Mouse (Mus musculus): ENCODE measurements around the gene Abcf1. TPM values are rescaled to one million over a fixed set of nuclear protein-coding genes. Genes with fewer than 3 reads are reported as not detected.

The Abcf1 gene
- polyA plus RNA-seq, 1 experiment from 2014 or later: 94.7 TPM

DNA sequence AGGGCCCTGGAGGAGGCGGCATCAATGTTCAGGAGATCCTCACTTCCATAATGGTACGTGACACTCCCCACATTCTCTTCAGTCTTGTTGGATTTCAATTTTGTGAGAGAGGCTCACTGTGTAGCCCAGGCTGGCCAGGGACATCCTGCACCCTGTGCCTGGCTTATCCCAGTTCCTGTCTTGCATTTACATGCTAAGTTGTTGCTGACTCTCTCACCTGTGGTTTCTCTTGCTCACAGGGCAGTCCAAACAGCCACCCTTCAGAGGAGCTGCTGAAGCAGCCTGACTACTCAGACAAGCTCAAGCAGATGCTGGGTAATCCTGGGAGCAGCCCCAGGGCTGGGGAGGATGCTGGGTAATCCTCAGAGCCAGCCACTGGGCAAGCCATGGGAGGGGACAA is 40.0 kb downstream of the Abcf1 start:
- H3K9ac ChIP-seq: no peak overlapping the region
- no peak for ATAC-seq (ENCODE audit: insufficient read depth, low FRiP score, low read depth)
- 91% methylated on average over 2 of the region's 2 CpGs for WGBS
- H3K27ac ChIP-seq: no peak overlapping the region
- H3K4me3 ChIP-seq (replicated peaks): no peak overlapping the region
- H3K4me1 ChIP-seq: no peaks in the 10 kb centered on the region
- no peak overlapping the region for H3K4me2 ChIP-seq
- H3K9me3 ChIP-seq: no peaks in the 10 kb centered on the region
- no peaks in the 10 kb centered on the region for H3K27me3 ChIP-seq (replicated peaks)
- H3K36me3 ChIP-seq: peaks cover 56% of the 10 kb centered on the region

DNA sequence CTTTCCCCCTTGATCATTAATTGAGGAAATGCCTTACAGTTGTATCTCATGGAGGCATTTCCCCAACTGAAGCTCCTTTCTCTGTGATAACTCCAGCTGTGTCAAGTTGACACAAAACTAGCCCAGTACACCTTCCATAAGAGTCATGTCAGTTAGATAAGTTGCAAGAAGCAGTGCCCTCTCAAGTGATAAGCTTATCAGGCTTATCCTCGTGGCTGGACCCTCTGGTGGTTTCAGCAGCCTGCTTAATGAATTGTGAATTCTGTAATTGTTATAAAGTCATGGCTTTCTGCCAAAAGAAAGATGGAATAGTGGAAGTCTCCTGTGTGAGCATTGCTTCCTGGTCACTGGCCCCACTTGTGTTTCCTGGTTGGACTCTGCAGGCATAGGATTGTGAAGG is 42.1 kb downstream of the Abcf1 start:
- no peak for ATAC-seq (ENCODE audit: insufficient read depth, low FRiP score, low read depth)
- no peak overlapping the region for H3K9ac ChIP-seq

DNA sequence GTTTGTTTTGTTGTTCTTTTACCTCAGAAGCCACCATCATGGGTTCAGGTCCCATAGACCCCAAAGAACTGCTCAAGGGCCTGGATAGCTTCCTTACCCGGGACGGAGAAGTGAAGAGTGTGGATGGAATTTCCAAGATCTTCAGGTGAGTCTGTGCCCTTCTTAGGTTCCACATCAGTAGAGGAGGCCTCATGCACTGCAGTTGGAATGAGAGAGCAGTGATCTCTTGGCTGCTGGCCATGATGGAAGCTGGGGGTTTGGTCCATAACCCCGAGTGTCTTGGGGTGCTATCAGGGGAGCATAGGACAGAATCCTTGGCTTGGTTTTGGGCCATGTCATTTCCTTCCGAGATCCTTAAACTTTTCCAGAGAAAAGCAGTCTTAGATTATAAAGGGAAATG is 46.3 kb downstream of the Abcf1 start:
- H3K4me2 ChIP-seq: no peak overlapping the region
- peaks cover 43% of the 10 kb centered on the region for H3K36me3 ChIP-seq
- no peak overlapping the region for H3K27ac ChIP-seq
- ATAC-seq (ENCODE audit: insufficient read depth, low FRiP score, low read depth): no peak
- no peak overlapping the region for H3K4me3 ChIP-seq (replicated peaks)
- WGBS: 92% methylated on average over 4 of the region's 4 CpGs
- peaks cover 13% of the 10 kb centered on the region; the same call in 1 of the 2 replicates for H3K4me1 ChIP-seq
- H3K9ac ChIP-seq: no peak overlapping the region
- no peaks in the 10 kb centered on the region for H3K27me3 ChIP-seq (replicated peaks)
- no peaks in the 10 kb centered on the region for H3K9me3 ChIP-seq

More for the DNA sequence above, 42.1 kb downstream of the Abcf1 start:
- Histone ChIP-seq H3K36me3 (peaks cover 68% of the 10 kb centered on the region), H3K27ac (no peak overlapping the region), H3K27me3 (replicated peaks) (no peaks in the 10 kb centered on the region), H3K4me1 (no peaks in the 10 kb centered on the region), H3K4me2 (no peak overlapping the region), H3K9me3 (no peaks in the 10 kb centered on the region), H3K4me3 (replicated peaks) (no peak overlapping the region)
- 46% methylated on average over 1 of the region's 1 CpGs for WGBS

DNA sequence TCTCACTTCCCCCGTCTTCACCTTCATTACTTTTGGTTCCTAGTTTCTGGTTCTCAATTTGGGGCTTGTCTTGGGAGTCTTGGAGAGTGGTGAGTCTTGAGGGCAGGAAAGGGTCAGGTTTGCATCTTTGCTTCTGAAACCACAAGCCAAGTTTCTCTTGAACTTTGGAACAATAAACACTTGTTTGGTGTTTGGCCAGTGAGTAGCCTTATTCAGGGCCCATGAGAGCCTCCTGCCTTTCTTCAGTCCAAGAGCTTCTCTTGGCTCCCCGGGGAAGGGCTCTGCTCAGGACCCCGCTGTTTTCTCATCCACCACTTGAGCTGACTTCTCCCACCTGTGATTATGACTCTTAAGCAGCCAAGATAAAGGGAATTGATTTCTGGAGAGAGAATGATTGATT is 47.0 kb downstream of the Abcf1 start:
- Histone ChIP-seq H3K4me1 (peaks cover 13% of the 10 kb centered on the region; the same call in 1 of the 2 replicates), H3K36me3 (peaks cover 35% of the 10 kb centered on the region), H3K27ac (no peak overlapping the region; the same call in 1 of the 2 replicates), H3K4me2 (no peak overlapping the region), H3K9me3 (no peaks in the 10 kb centered on the region), H3K9ac (no peak overlapping the region), H3K27me3 (replicated peaks) (no peaks in the 10 kb centered on the region), H3K4me3 (replicated peaks) (no peak overlapping the region)
- ATAC-seq (ENCODE audit: insufficient read depth, low FRiP score, low read depth): no peak
- 80% methylated on average over 3 of the region's 3 CpGs for WGBS

DNA sequence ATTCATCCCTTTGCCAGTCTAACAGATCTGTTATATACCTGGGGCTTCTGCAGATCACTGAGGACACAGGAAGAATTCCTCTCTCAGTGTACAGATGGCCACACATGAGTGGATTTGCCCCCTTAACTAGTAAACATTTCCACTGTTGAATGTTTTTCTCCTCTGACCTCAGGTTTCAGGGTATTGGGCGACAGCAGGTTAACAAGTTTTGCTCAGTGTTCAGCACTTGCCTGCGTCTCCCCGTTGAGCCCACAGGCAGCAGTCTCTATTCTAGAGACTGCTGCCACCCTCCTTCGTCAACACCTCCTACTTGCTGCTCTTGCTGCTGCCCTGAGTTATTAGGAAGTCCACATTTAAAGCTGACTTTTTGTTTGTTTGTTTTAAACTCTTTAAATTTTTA is 47.9 kb downstream of the Abcf1 start:
- Histone ChIP-seq H3K4me1 (peaks cover 13% of the 10 kb centered on the region; the same call in 1 of the 2 replicates), H3K27me3 (replicated peaks) (no peaks in the 10 kb centered on the region), H3K36me3 (peaks cover 30% of the 10 kb centered on the region), H3K9ac (no peak overlapping the region), H3K27ac (no peak overlapping the region), H3K4me2 (no peak overlapping the region), H3K4me3 (replicated peaks) (no peak overlapping the region), H3K9me3 (no peaks in the 10 kb centered on the region)
- ATAC-seq (ENCODE audit: insufficient read depth, low FRiP score, low read depth): no peak
- WGBS: 80% methylated on average over 4 of the region's 4 CpGs

DNA sequence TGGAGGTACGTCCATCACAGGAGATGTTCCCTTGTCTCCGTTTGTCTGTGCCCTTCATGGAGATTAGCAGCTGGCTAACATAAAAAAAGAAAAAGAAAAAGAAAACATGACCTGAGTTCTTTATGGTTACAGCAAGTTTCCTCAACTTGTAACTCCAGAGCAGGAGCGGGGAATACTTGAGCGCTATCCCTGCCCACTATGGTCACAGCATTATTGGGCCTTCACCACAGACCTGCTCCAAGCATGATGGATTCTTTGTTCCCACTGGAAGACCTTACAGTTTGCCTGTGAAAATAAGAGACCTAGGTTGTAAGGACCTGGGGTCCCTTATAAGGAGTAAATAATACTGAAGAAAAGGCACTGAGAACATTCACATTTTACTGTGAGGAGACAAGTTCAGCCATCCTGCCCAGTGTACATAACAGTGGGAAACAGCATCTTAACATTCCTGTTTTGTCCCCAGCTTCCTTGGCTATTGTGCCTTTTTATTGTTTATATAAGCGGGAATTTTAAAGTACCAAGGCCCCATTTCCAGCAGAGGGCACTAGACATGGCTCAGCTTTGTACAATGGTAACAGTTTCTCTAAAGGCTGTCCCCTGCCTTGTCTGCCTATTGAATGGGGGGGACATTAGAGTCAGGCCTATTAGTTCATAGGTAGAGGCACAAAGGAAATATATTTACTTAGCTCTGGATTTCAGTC is 48.5 kb downstream of the Abcf1 start:
- Histone ChIP-seq H3K9ac (no peak overlapping the region), H3K4me1 (peaks cover 13% of the 10 kb centered on the region; the same call in 1 of the 2 replicates), H3K27me3 (replicated peaks) (no peaks in the 10 kb centered on the region), H3K4me3 (replicated peaks) (no peak overlapping the region), H3K9me3 (no peaks in the 10 kb centered on the region), H3K4me2 (no peak overlapping the region), H3K27ac (peak overlapping the region; percentile 92), H3K36me3 (peaks cover 23% of the 10 kb centered on the region)
- ATAC-seq (ENCODE audit: insufficient read depth, low FRiP score, low read depth): no peak
- 70% methylated on average over 5 of the region's 5 CpGs for WGBS

DNA sequence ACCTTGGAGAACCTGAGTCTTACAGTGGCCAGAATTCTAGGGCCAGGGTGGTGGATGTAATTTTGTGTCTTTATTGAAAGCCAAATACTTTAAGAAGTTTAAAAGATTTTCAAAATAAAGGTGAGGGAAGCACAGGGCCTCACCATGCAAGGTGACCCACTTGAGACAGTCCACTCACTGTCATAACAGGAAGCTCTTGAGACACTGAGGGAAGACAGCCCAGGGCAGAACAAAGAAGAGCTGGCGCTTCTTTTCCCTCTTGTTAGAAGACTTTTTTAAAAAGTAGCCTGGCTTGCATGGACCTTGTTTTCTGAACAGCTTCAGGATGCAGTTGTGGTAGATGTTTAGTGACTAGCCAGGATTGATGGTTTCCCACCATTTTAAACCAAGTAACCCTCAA is 49.2 kb downstream of the Abcf1 start:
- WGBS: 56% methylated on average over 1 of the region's 1 CpGs
- Histone ChIP-seq H3K4me3 (replicated peaks) (no peak overlapping the region), H3K27me3 (replicated peaks) (no peaks in the 10 kb centered on the region), H3K36me3 (peaks cover 21% of the 10 kb centered on the region), H3K9me3 (no peaks in the 10 kb centered on the region), H3K27ac (peak overlapping the region; percentile 92), H3K9ac (no peak overlapping the region; the same call in 1 of the 2 replicates), H3K4me1 (peaks cover 13% of the 10 kb centered on the region; the same call in 1 of the 2 replicates), H3K4me2 (peak overlapping the region; percentile 78; the same call in 1 of the 2 replicates)
- no peak for ATAC-seq (ENCODE audit: insufficient read depth, low FRiP score, low read depth)

DNA sequence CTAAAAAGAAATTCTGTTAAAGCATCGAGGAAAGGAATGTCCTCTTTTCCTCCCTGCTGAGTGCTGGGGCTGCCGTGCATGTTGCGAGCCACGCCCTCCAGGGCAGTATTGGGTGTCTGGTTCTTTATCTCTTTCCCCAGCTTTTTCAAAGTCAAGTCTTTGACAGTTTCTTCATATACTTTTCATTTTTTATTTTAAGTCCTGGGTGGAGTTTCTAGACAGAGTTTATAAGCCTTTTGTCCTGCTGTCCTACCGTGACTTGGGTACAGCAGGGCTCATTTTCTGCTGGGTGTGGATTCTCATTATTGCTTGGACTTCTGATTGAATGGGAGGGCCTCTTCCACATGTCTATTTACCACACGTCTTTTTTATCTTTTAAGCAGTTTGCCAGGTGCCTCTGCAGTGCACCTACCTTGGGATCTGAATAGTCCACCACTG is 49.7 kb downstream of the Abcf1 start:
- H3K36me3 ChIP-seq: peaks cover 16% of the 10 kb centered on the region
- peak overlapping the region; percentile 92 for H3K27ac ChIP-seq
- H3K9me3 ChIP-seq: no peaks in the 10 kb centered on the region
- H3K4me3 ChIP-seq (replicated peaks): peak overlapping the region; percentile 77; the same call in 1 of the 2 replicates
- H3K4me2 ChIP-seq: peak overlapping the region; percentile 78
- H3K27me3 ChIP-seq (replicated peaks): no peaks in the 10 kb centered on the region
- ATAC-seq (ENCODE audit: insufficient read depth, low FRiP score, low read depth): no peak
- 36% methylated on average over 6 of the region's 6 CpGs for WGBS
- no peak overlapping the region for H3K9ac ChIP-seq
- H3K4me1 ChIP-seq: peaks cover 13% of the 10 kb centered on the region; the same call in 1 of the 2 replicates

DNA sequence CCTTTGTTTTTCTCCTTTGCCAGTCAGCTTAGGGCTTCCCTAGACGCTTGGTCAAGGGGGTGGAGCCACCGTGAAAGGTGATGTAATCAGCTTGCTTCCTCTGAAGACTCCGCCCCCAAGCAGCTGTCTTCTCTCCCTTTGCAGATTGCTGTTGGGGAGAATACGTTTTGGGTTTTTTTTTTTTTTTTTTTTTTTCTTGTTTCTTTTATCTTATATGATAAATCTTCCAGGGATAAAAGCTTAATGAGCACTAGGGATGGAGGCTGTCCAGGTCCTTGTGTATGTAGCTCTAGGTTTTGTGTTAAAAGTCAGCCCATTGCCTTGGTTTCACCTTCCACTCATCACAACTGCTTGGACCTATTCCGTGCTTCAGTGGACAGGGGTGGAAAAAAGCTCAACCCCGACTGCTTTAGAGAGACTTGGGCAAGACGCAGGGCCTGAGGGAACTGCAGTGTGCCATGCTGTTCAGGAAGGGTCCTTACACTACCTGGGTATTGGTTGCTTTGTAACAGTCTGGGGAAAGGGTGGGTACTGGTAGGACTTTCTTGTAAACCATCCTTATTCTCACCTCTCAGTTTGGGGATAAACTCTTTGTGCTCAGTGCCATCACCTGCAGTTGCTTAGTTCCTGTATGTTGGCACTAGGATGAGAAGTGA is 50.4 kb downstream of the Abcf1 start:
- Histone ChIP-seq H3K4me3 (replicated peaks) (peak overlapping the region; percentile 77), H3K36me3 (peaks cover 16% of the 10 kb centered on the region), H3K9ac (peak overlapping the region; percentile 30; the same call in 1 of the 2 replicates), H3K27me3 (replicated peaks) (no peaks in the 10 kb centered on the region), H3K4me2 (peak overlapping the region; percentile 78), H3K9me3 (no peaks in the 10 kb centered on the region), H3K4me1 (peaks cover 13% of the 10 kb centered on the region; the same call in 1 of the 2 replicates), H3K27ac (peak overlapping the region; percentile 97)
- peak; percentile 36 for ATAC-seq (ENCODE audit: insufficient read depth, low FRiP score, low read depth)
- 7% methylated on average over 7 of the region's 7 CpGs for WGBS

DNA sequence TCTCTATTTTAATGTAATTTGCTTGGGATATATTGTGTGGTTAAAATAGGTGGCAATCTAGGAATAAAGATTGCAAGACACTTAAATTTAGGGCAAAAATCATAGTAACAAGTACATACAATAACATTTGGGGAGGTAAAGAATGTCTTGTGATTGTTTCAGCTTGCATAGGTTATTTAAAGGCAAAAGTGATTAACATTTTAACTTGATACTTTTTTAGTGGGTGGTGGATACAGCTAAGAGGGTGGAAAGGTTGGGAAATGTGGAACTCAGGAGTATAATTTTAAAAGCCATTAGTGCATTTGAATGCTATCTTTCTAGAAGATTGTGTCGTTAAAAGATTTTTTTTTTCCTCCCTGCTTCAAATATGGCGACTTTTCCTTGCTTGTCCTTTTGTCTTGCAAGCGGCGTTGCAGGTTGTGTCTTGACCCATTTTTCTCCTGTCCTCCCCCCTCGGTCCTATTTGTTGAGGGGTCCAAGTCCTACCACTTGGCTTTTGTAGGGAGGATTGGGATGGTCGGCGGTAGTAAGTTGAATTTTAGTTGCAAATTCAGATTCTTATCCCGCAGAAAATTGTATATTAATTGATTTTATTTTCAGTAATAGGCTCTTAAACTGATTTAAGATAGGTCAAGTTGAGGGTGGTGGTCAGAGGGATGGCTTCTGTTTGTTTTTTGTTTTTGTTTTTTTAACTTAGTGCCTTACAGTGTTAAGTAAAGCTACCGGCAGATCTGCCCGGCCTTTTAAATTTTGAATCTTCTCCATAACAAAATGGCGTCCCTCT is 51.1 kb downstream of the Abcf1 start:
- Histone ChIP-seq H3K27me3 (replicated peaks) (no peaks in the 10 kb centered on the region), H3K4me1 (peaks cover 13% of the 10 kb centered on the region; the same call in 1 of the 2 replicates), H3K9ac (peak overlapping the region; percentile 92), H3K9me3 (no peaks in the 10 kb centered on the region), H3K36me3 (peaks cover 16% of the 10 kb centered on the region), H3K4me3 (replicated peaks) (peak overlapping the region; percentile 77), H3K27ac (peak overlapping the region; percentile 97), H3K4me2 (peak overlapping the region; percentile 78)
- ATAC-seq (ENCODE audit: insufficient read depth, low FRiP score, low read depth): no peak
- WGBS: under 1% methylated on average over 11 of the region's 11 CpGs

DNA sequence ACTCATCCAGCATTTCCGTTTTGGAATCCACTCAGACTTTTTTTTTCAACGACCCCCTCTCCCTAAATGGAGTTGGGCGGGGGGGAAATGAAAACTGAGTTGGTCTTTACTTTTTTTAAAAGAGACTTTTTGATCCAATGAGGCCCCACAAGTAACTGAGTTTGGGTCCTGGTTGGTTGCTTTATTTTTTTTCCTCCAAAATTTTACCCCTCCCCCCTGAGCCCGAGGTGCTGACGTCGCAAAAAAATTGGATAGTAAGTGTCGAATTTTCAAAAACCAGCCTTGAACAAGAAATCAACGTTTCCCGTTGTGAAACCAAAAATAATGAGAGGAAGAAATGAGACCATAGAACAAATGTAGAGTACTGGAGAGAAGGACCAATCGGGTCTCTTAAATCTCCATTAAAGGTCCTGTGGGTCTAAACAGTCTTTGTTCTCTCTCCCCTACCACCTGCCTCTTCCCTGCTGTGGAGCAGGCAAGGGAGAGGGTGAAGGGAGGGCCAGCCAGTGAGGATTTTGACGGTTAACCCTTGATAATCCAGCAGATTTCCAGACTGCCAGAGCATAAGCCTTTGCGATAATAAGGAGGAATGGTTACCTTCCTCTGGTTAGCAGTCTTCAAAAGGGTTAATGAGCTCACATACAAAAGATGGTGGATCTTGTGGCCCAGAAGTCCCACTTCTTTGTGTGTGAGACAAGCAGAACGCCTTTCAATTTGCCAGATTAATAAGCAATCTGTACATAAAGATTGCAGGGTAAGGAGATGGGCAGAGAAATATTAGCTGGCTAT is 51.9 kb downstream of the Abcf1 start:
- H3K36me3 ChIP-seq: peaks cover 15% of the 10 kb centered on the region
- peaks cover 13% of the 10 kb centered on the region; the same call in 1 of the 2 replicates for H3K4me1 ChIP-seq
- H3K27me3 ChIP-seq (replicated peaks): no peaks in the 10 kb centered on the region
- peak overlapping the region; percentile 77 for H3K4me3 ChIP-seq (replicated peaks)
- H3K4me2 ChIP-seq: peak overlapping the region; percentile 78
- peak overlapping the region; percentile 92 for H3K9ac ChIP-seq
- WGBS: under 1% methylated on average over 13 of the region's 13 CpGs
- no peak for ATAC-seq (ENCODE audit: insufficient read depth, low FRiP score, low read depth)
- H3K9me3 ChIP-seq: no peaks in the 10 kb centered on the region
- peak overlapping the region; percentile 97 for H3K27ac ChIP-seq

Data from stomach, embryonic 15.5 days (tissue).